Mouse (Mus musculus) ES-CJ7 (cell line): Measurements from ENCODE around the gene Cpt2.

ENCODE experiments used
- DNase-seq: peaks from one replicate; pipeline ENCODE4 v3.0.0; 2011; ENCODE audit warnings: low read depth, low spot score

Cpt2 gene

GRCm38 (mm10) chr4:107923145-107923802 lies at the start of gene Cpt2:
TSS of gene Cpt2 (minus strand) at chr4:107923610.
- peak; percentile 88 for DNase-seq

GRCm38 (mm10) chr4:107971162-107971561 lies 47.8 kb upstream of the Cpt2 start:
- DNase-seq: no peak

- DNase-seq: peak; percentile 21
Observed at GRCm38 (mm10) chr4:107969781-107970180, 46.4 kb upstream of the Cpt2 start.

GRCm38 (mm10) chr4:107967966-107968682 lies 44.7 kb upstream of the Cpt2 start, which contains the start of gene Slc1a7:
TSS of gene Slc1a7 (plus strand) at chr4:107968332.
- no peak for DNase-seq

- DNase-seq: peak; percentile 56
Observed at GRCm38 (mm10) chr4:107966416-107967109, 43.2 kb upstream of the Cpt2 start.

- DNase-seq: no peak
Observed at GRCm38 (mm10) chr4:107962792-107963191, 39.4 kb upstream of the Cpt2 start.

- no peak for DNase-seq
Observed at GRCm38 (mm10) chr4:107962044-107962732, 38.8 kb upstream of the Cpt2 start.

- no peak for DNase-seq
Observed at GRCm38 (mm10) chr4:107958487-107958886, 35.1 kb upstream of the Cpt2 start.

GRCm38 (mm10) chr4:107955691-107956090 lies 32.3 kb upstream of the Cpt2 start:
- no peak for DNase-seq

- no peak for DNase-seq
Observed at GRCm38 (mm10) chr4:107952845-107953244, 29.4 kb upstream of the Cpt2 start.

GRCm38 (mm10) chr4:107949918-107950317 lies 26.5 kb upstream of the Cpt2 start:
- DNase-seq: no peak

- DNase-seq: no peak
Observed at GRCm38 (mm10) chr4:107944141-107944540, 20.7 kb upstream of the Cpt2 start.

- DNase-seq: no peak
Observed at GRCm38 (mm10) chr4:107942741-107943140, 19.3 kb upstream of the Cpt2 start.

GRCm38 (mm10) chr4:107938124-107938523 lies 14.7 kb upstream of the Cpt2 start:
- no peak for DNase-seq

- peak; percentile 49 for DNase-seq
Observed at GRCm38 (mm10) chr4:107937338-107937737, 13.9 kb upstream of the Cpt2 start.

GRCm38 (mm10) chr4:107935254-107935653 lies 11.8 kb upstream of the Cpt2 start:
- DNase-seq: no peak

- DNase-seq: no peak
Observed at GRCm38 (mm10) chr4:107933239-107933638, 9.8 kb upstream of the Cpt2 start.

GRCm38 (mm10) chr4:107931453-107931852 lies 8.0 kb upstream of the Cpt2 start:
- no peak for DNase-seq

- DNase-seq: no peak
Observed at GRCm38 (mm10) chr4:107928726-107929125, 5.3 kb upstream of the Cpt2 start.

- no peak for DNase-seq
Observed at GRCm38 (mm10) chr4:107928269-107928668, 4.9 kb upstream of the Cpt2 start.

GRCm38 (mm10) chr4:107923803-107924194 lies 389 bp upstream of the Cpt2 start:
- DNase-seq: no peak

- no peak for DNase-seq
Observed at GRCm38 (mm10) chr4:107921952-107922351, 1.5 kb downstream of the Cpt2 start.
